Comparison of ENCODE assay signal across 1 mouse cellular context in the genomic region with DNA sequence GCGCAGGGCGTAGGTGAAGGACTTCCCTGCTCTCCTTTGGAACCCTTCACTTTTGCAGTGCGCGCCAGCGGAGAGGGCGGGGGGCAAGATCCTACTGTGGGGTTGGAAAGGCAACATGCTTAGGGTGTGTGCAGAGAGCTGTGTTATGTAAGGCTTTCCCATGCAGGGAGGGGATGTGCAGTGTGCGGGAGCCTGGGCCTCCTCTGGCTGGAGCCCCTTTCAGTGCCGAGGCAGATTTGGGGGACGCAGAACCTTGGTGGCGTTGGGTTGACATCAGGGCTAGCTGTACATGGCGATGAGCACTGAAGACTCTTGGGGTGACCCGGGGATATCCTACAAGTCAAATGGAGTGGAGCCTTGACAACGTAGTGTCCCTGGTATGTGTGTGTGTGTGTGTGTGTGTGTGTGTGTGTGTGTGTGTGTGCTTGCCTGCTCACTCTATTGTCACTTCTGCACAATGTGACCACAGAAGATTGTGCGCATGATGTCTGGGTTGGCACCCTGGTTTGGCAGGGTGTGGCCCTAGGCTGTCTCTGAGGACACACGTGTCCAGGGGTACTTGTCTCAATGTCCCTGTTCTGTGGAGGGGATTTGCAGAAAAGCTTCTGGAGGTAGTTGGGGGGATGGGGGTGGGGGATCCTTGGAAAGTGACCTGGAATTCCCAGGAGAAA.
TF ChIP-seq lines count a peak whose summit lies in the region.

No protein-coding gene starts in this region.

TF ChIP-seq in ES-E14, 5 proteins besides CTCF, POLR2A, EP300 and RAD21:
- TF ChIP-seq ZNF384 (IDR thresholded peaks at IDR 0.05; ENCODE audit: low read depth, low read length) = no peak
- TF ChIP-seq MAFK (IDR thresholded peaks at IDR 0.05; ENCODE audit: insufficient read depth, low read depth, low read length) = no peak
- TF ChIP-seq HCFC1 (IDR thresholded peaks at IDR 0.05; ENCODE audit: borderline replicate concordance, insufficient read depth, low read length) = no peak
- no peak for TF ChIP-seq ZC3H11A (IDR thresholded peaks at IDR 0.05; ENCODE audit: borderline replicate concordance, low read depth, low read length)
- no peak for TF ChIP-seq CHD2 (IDR thresholded peaks at IDR 0.05; ENCODE audit: low read depth, low read length)
